Mouse (Mus musculus) sigmoid colon, adult 10 weeks (tissue): ENCODE results near the gene Olfr318. TPM values are rescaled to one million over a fixed set of nuclear protein-coding genes. Genes with fewer than 3 reads are reported as not detected.

Experiments used
- polyA plus RNA-seq: library from polyadenylated mRNA; stranded (reverse); fragments of 350-450 nt; fragmentation: Illumina TruSeq; extraction: RNeasy Lipid Tissue Mini Kit (QIAGEN cat#74804); gene quantifications from one replicate; pipeline ENCODE4 v1.2.3, GENCODE M21; 2014; ENCODE audit warnings: low read depth, low replicate concordance

Olfr318 gene
- polyA plus RNA-seq, result not detected

GRCm38 (mm10) chr11:58723914-58724313 lies at the start of gene Olfr318:
Gene Olfr318, minus strand, starts transcription at chr11:58724014.

GRCm38 (mm10) chr11:58772888-58773287 lies 49.1 kb upstream of the Olfr318 start, which contains the start of gene Olfr315:
Gene Olfr315, plus strand, starts transcription at chr11:58773188.

GRCm38 (mm10) chr11:58752434-58752833 lies 28.6 kb upstream of the Olfr318 start, which contains the start of gene Olfr316:
Gene Olfr316, plus strand, starts transcription at chr11:58752734.

GRCm38 (mm10) chr11:58738792-58739262 lies 15.0 kb upstream of the Olfr318 start, which contains the start of gene Olfr317:
Gene Olfr317, minus strand, starts transcription at chr11:58739212.

GRCm38 (mm10) chr11:58698862-58699261 lies 25.0 kb downstream of the Olfr318 start, which contains the start of gene Olfr319:
Gene Olfr319, plus strand, starts transcription at chr11:58699162.

GRCm38 (mm10) chr11:58680799-58681198 lies 43.0 kb downstream of the Olfr318 start, which contains the start of gene Olfr320:
Gene Olfr320, plus strand, starts transcription at chr11:58681099.

Other genes starting within 250 kb of the Olfr318 start
- gene Olfr332, start 231.5 kb downstream of the Olfr318 start, polyA plus RNA-seq, result 0.13 TPM
- gene Olfr331, start 221.4 kb downstream of the Olfr318 start, polyA plus RNA-seq, result not detected
- gene Olfr330, start 189.2 kb downstream of the Olfr318 start, polyA plus RNA-seq, result not detected
- gene Olfr329-ps, start 177.6 kb downstream of the Olfr318 start, polyA plus RNA-seq, result not detected
- gene Olfr328, start 168.4 kb downstream of the Olfr318 start, polyA plus RNA-seq, result not detected
- gene Olfr224, start 153.5 kb downstream of the Olfr318 start, polyA plus RNA-seq, result not detected
- gene Olfr325, start 146.3 kb downstream of the Olfr318 start, polyA plus RNA-seq, result not detected
- gene Olfr324, start 128.9 kb downstream of the Olfr318 start, polyA plus RNA-seq, result not detected
- 45.8 TPM for gene 2210407C18Rik, start 107.9 kb downstream of the Olfr318 start, polyA plus RNA-seq
- gene Olfr323, start 93.5 kb downstream of the Olfr318 start, polyA plus RNA-seq, result not detected
- not detected for gene Trim58, start 83.5 kb downstream of the Olfr318 start, polyA plus RNA-seq
- not detected for gene Olfr322, start 65.2 kb downstream of the Olfr318 start, polyA plus RNA-seq
- not detected for gene Olfr320, start 42.9 kb downstream of the Olfr318 start, polyA plus RNA-seq
- gene Olfr319, start 24.9 kb downstream of the Olfr318 start, polyA plus RNA-seq, result not detected
- not detected for gene Olfr317, start 15.2 kb upstream of the Olfr318 start, polyA plus RNA-seq
- not detected for gene Olfr316, start 28.7 kb upstream of the Olfr318 start, polyA plus RNA-seq
- not detected for gene Olfr315, start 49.2 kb upstream of the Olfr318 start, polyA plus RNA-seq
- gene Olfr314, start 58.9 kb upstream of the Olfr318 start, polyA plus RNA-seq, result not detected
- not detected for gene Fam183b, start 77.9 kb upstream of the Olfr318 start, polyA plus RNA-seq
- not detected for gene Olfr313, start 91.0 kb upstream of the Olfr318 start, polyA plus RNA-seq
- not detected for gene Olfr312, start 105.2 kb upstream of the Olfr318 start, polyA plus RNA-seq
- gene Olfr311, start 115.2 kb upstream of the Olfr318 start, polyA plus RNA-seq, result not detected
- 12.9 TPM for gene Gm12258, start 123.1 kb upstream of the Olfr318 start, polyA plus RNA-seq
- 8.3 TPM for gene 2810021J22Rik, start 143.2 kb upstream of the Olfr318 start, polyA plus RNA-seq
- 3.9 TPM for gene Zfp39, start 180.2 kb upstream of the Olfr318 start, polyA plus RNA-seq
- gene Btnl10, start 193.9 kb upstream of the Olfr318 start, polyA plus RNA-seq, result not detected
- gene Rnf187, start 214.9 kb upstream of the Olfr318 start, polyA plus RNA-seq, result 6.2 TPM
- not detected for gene Hist3h2ba, start 224.9 kb upstream of the Olfr318 start, polyA plus RNA-seq
- gene Hist3h2a, start 230.7 kb upstream of the Olfr318 start, polyA plus RNA-seq, result 18.4 TPM
- 0.41 TPM for gene Trim17, start 230.7 kb upstream of the Olfr318 start, polyA plus RNA-seq